In genomic region chr1:151156777-151157632, GRCm38 (mm10) we compare ENCODE assay signal across 30 mouse cellular contexts. TPM values are rescaled to one million over a fixed set of nuclear protein-coding genes. Genes with fewer than 3 reads are reported as not detected.
DNase-seq lines count a peak whose midpoint lies in the region; ATAC-seq and TF ChIP-seq lines count a peak whose summit lies in the region.
"Had no signal": no experiment of that assay in that cellular context is flagged by ENCODE, and none has a peak within 500 bp of the region (broad histone marks: within the 10 kb centered on the region; RNA-seq: fewer than 3 reads in every experiment).

No protein-coding gene starts in this region.

- 0 out of 2 replicates have a peak, but pooled peaks have one; percentile 32 for ATAC-seq in common myeloid progenitor, adult 5-6 weeks (replicated peaks; ENCODE audit: low read depth, poor library complexity, severe bottlenecking)
- peak; percentile 32; the same call in 1 of the 2 replicates for ATAC-seq in liver, embryonic 14.5 days (ENCODE audit: insufficient read depth)
- ATAC-seq: CD4-positive, CD25-positive, alpha-beta regulatory T cell, adult 4 months had no signal

- no peak overlapping the region for H3K4me3 ChIP-seq in heart, adult 2 months
- no peak overlapping the region for H3K4me3 ChIP-seq in liver, embryonic 14.5 days (ENCODE audit: insufficient read depth in 1 of 2, low read depth in 2 of 2, low read length in 2 of 2)
- no peak overlapping the region for H3K4me3 ChIP-seq in embryonic facial prominence, embryonic 10.5 days
- H3K4me3 ChIP-seq: hindbrain, embryonic 12.5 days; layer of hippocampus, adult 2 months; limb, embryonic 12.5 days; midbrain, embryonic 12.5 days; neural tube, embryonic 15.5 days; stomach, embryonic 15.5 days had no signal

- TF ChIP-seq EP300 in heart, adult 2 months (IDR thresholded peaks at IDR 0.05; ENCODE audit: insufficient read depth, low read depth, low read length) = no peak
- TF ChIP-seq EP300 in liver, embryonic 14.5 days (IDR thresholded peaks at IDR 0.05; ENCODE audit: low read depth) = peak; percentile 19; the same call in 1 of the 2 replicates

- H3K27me3 ChIP-seq in heart, adult 2 months (ENCODE audit: control insufficient read depth, insufficient read depth, low read length) = no peaks in the 10 kb centered on the region
- H3K27me3 ChIP-seq in liver, embryonic 14.5 days (ENCODE audit: control insufficient read depth, insufficient read depth, low read length) = no peaks in the 10 kb centered on the region
- no peaks in the 10 kb centered on the region for H3K27me3 ChIP-seq in embryonic facial prominence, embryonic 10.5 days (replicated peaks; ENCODE audit: low read depth, poor library complexity, severe bottlenecking)
- H3K27me3 ChIP-seq: hindbrain, embryonic 12.5 days; limb, embryonic 12.5 days; midbrain, embryonic 12.5 days; neural tube, embryonic 15.5 days; stomach, embryonic 15.5 days had no signal

- H3K4me2 ChIP-seq in liver, embryonic 14.5 days (ENCODE audit: low read depth) = no peak overlapping the region
- H3K4me2 ChIP-seq: hindbrain, embryonic 12.5 days; limb, embryonic 12.5 days; midbrain, embryonic 12.5 days; neural tube, embryonic 15.5 days; stomach, embryonic 15.5 days had no signal

- TF ChIP-seq POLR2A in heart, adult 2 months (IDR thresholded peaks at IDR 0.05; ENCODE audit: insufficient read depth, low read depth, low read length) = no peak

- peak overlapping the region; percentile 8; the same call in 1 of the 2 replicates for H3K27ac ChIP-seq in heart, adult 2 months
- no peak overlapping the region for H3K27ac ChIP-seq in liver, embryonic 14.5 days
- H3K27ac ChIP-seq in embryonic facial prominence, embryonic 10.5 days (replicated peaks) = no peak overlapping the region
- H3K27ac ChIP-seq: hindbrain, embryonic 12.5 days; layer of hippocampus, adult 2 months; limb, embryonic 12.5 days; midbrain, embryonic 12.5 days; neural tube, embryonic 15.5 days; stomach, embryonic 15.5 days had no signal

- 27% methylated on average over 7 of the region's 7 CpGs for WGBS in heart, adult 2 months
- whole genome bisulfite sequencing in liver, embryonic 14.5 days (ENCODE audit: insufficient replicate concordance) = 33% methylated on average over 7 of the region's 7 CpGs
- WGBS in embryonic facial prominence, embryonic 10.5 days = 81% methylated on average over 7 of the region's 7 CpGs

- no peak for DNase-seq in heart, adult 2 months
- no peak for DNase-seq in heart, adult 8-10 months (ENCODE audit: low spot score)
- peak; percentile 11 for DNase-seq in kidney, adult 9 months
- DNase-seq in kidney, adult 18-20 months = no peak
- DNase-seq in liver, embryonic 14.5 days (ENCODE audit: low read depth in 3 of 3, low spot score in 3 of 3) = no peak
- no peak for DNase-seq in embryonic facial prominence, embryonic 10.5 days (ENCODE audit: low spot score)
- no peak for DNase-seq in spleen, postnatal 14 days (ENCODE audit: low spot score in 2 of 2)
- DNase-seq: adrenal gland, adult 2 months; cerebellum, adult 11-12 months; cerebellum, postnatal 25 days; gastrocnemius, postnatal 10 days; layer of hippocampus, postnatal 36 days; lung, adult 18-20 months; lung, postnatal 10 days; right cerebral cortex, adult 18-20 months; right cerebral cortex, postnatal 4 days; thymus, postnatal 36 days had no signal

- intact Hi-C loops in heart, adult 2 months (cut with DNase I) = no loop called here

- no peaks in the 10 kb centered on the region for H3K9me3 ChIP-seq in liver, embryonic 14.5 days (ENCODE audit: control insufficient read depth, low read length)
- H3K9me3 ChIP-seq in embryonic facial prominence, embryonic 10.5 days = no peaks in the 10 kb centered on the region
- H3K9me3 ChIP-seq: hindbrain, embryonic 12.5 days; midbrain, embryonic 12.5 days; neural tube, embryonic 15.5 days; stomach, embryonic 15.5 days had no signal

- no peaks in the 10 kb centered on the region; the same call in 1 of the 2 replicates for H3K4me1 ChIP-seq in heart, adult 2 months (ENCODE audit: control insufficient read depth, insufficient read depth, low read length)
- H3K4me1 ChIP-seq in liver, embryonic 14.5 days (replicated peaks; ENCODE audit: control insufficient read depth in 2 of 2, insufficient read depth in 2 of 2, low read length in 1 of 2) = peaks cover 0 to 13% of the 10 kb centered on the region in 2 experiments; a peak in 3 of 4 replicates
- H3K4me1 ChIP-seq in embryonic facial prominence, embryonic 10.5 days = peaks cover 7% of the 10 kb centered on the region
- H3K4me1 ChIP-seq: limb, embryonic 12.5 days; stomach, embryonic 15.5 days had no signal

- no peak overlapping the region for H3K9ac ChIP-seq in heart, adult 2 months (ENCODE audit: low read depth, low read length)
- no peak overlapping the region for H3K9ac ChIP-seq in liver, embryonic 14.5 days (replicated peaks)
- H3K9ac ChIP-seq: hindbrain, embryonic 12.5 days; limb, embryonic 12.5 days; midbrain, embryonic 12.5 days; neural tube, embryonic 15.5 days; stomach, embryonic 15.5 days had no signal

- no peak for TF ChIP-seq CTCF in heart, adult 2 months (IDR thresholded peaks at IDR 0.05)
- no peak for TF ChIP-seq CTCF in liver, embryonic 14.5 days (IDR thresholded peaks at IDR 0.05; ENCODE audit: low read depth)

- no peaks in the 10 kb centered on the region; the same call in 1 of the 2 replicates for H3K36me3 ChIP-seq in heart, adult 2 months (ENCODE audit: control insufficient read depth, insufficient read depth, low read length)
- no peaks in the 10 kb centered on the region for H3K36me3 ChIP-seq in liver, embryonic 14.5 days (replicated peaks; ENCODE audit: control insufficient read depth, insufficient read depth, low read depth)
- H3K36me3 ChIP-seq in embryonic facial prominence, embryonic 10.5 days (replicated peaks) = no peaks in the 10 kb centered on the region
- H3K36me3 ChIP-seq: hindbrain, embryonic 12.5 days; limb, embryonic 12.5 days; midbrain, embryonic 12.5 days; neural tube, embryonic 15.5 days; stomach, embryonic 15.5 days had no signal

- H3K79me2 ChIP-seq in heart, adult 2 months (replicated peaks; ENCODE audit: control insufficient read depth, insufficient read depth, low read length) = no peaks in the 10 kb centered on the region

RNA-seq across cellular contexts. Expression of gene Gm47985, which starts 25.3 kb away (rescaled TPM):
- total RNA-seq in heart, adult 2 months (2021) = under 1 TPM; 0.29 to 0.80 TPM
- polyA plus RNA-seq in heart, adult 2 months (2012; rRNA removed) = 1.1 and 3.2 TPM in 2 replicates
- 1 to 10 TPM in 1 of 4 experiments, under 1 TPM in 2, not detected in 1; 0.60 to 1.2 (median 0.63) TPM for total RNA-seq in heart, adult 8-10 months (2022)
- total RNA-seq in common myeloid progenitor, adult 5-6 weeks (2017) = 0.69 TPM in 1 of 2 replicates, not detected in the other
- 2.0 and 2.1 TPM in 2 replicates for polyA plus RNA-seq in liver, embryonic 14.5 days (2012; rRNA removed)
- 1.7 and 2.2 TPM in 2 replicates for polyA plus RNA-seq in liver, embryonic 14.5 days (2014; fragmentation: Nextera tagmentation; extraction: Ambion mirVana)
- polyA plus RNA-seq in embryonic facial prominence, embryonic 10.5 days (2016; fragmentation: Nextera tagmentation; extraction: Ambion mirVana) = 0.11 and 0.40 TPM in 2 replicates
- total RNA-seq: adrenal gland, adult 2 months; adrenal gland, postnatal 4 days; granulocyte monocyte progenitor cell, adult 5-6 weeks; layer of hippocampus, adult 2 months; layer of hippocampus, postnatal 36 days; left cerebral cortex, postnatal 10 days had no signal
- polyA plus RNA-seq: adrenal gland, adult 2 months; CD4-positive, CD25-positive, alpha-beta regulatory T cell, adult 4 months; forebrain, embryonic 14.5 days; neural tube, embryonic 15.5 days had no signal

RNA-seq across cellular contexts. Expression of gene Gm8947, which starts 35.2 kb away (rescaled TPM):
- not detected for total RNA-seq in heart, adult 2 months (2021)
- polyA plus RNA-seq in heart, adult 2 months (2012; rRNA removed) = 0.15 TPM in 1 of 2 replicates, not detected in the other
- total RNA-seq in heart, adult 8-10 months (2022) = not detected
- total RNA-seq in common myeloid progenitor, adult 5-6 weeks (2017) = not detected in 2 replicates
- polyA plus RNA-seq in liver, embryonic 14.5 days (2012; rRNA removed) = 0.92 and 1.4 TPM in 2 replicates
- 0.45 and 1.2 TPM in 2 replicates for polyA plus RNA-seq in liver, embryonic 14.5 days (2014; fragmentation: Nextera tagmentation; extraction: Ambion mirVana)
- polyA plus RNA-seq in embryonic facial prominence, embryonic 10.5 days (2016; fragmentation: Nextera tagmentation; extraction: Ambion mirVana) = not detected in 2 replicates
- total RNA-seq: adrenal gland, adult 2 months; gastrocnemius, postnatal 10 days; granulocyte monocyte progenitor cell, adult 5-6 weeks; layer of hippocampus, adult 2 months; layer of hippocampus, postnatal 36 days; left cerebral cortex, postnatal 10 days had no signal
- polyA plus RNA-seq: adrenal gland, adult 2 months; CD4-positive, CD25-positive, alpha-beta regulatory T cell, adult 4 months; embryonic facial prominence, embryonic 14.5 days; forebrain, embryonic 14.5 days; hindbrain, embryonic 12.5 days; limb, embryonic 12.5 days; midbrain, embryonic 12.5 days; neural tube, embryonic 15.5 days had no signal

RNA-seq across cellular contexts. Expression of gene Gm47995, which starts 41.2 kb away (rescaled TPM):
- not detected for total RNA-seq in heart, adult 2 months (2021)
- 0.53 TPM in 1 of 2 replicates, not detected in the other for polyA plus RNA-seq in heart, adult 2 months (2012; rRNA removed)
- total RNA-seq in heart, adult 8-10 months (2022) = not detected
- total RNA-seq in common myeloid progenitor, adult 5-6 weeks (2017) = not detected in 2 replicates
- 0.88 and 1.1 TPM in 2 replicates for polyA plus RNA-seq in liver, embryonic 14.5 days (2012; rRNA removed)
- polyA plus RNA-seq in liver, embryonic 14.5 days (2014; fragmentation: Nextera tagmentation; extraction: Ambion mirVana) = 0.71 and 0.76 TPM in 2 replicates
- polyA plus RNA-seq in embryonic facial prominence, embryonic 10.5 days (2016; fragmentation: Nextera tagmentation; extraction: Ambion mirVana) = not detected in 2 replicates
- total RNA-seq: adrenal gland, adult 2 months; adrenal gland, postnatal 4 days; gastrocnemius, postnatal 10 days; granulocyte monocyte progenitor cell, adult 5-6 weeks; layer of hippocampus, adult 2 months; layer of hippocampus, postnatal 36 days; left cerebral cortex, postnatal 10 days had no signal
- polyA plus RNA-seq: adrenal gland, adult 2 months; CD4-positive, CD25-positive, alpha-beta regulatory T cell, adult 4 months; forebrain, embryonic 14.5 days; hindbrain, embryonic 12.5 days; limb, embryonic 12.5 days; midbrain, embryonic 12.5 days; neural tube, embryonic 15.5 days had no signal

RNA-seq across cellular contexts. Expression of gene 3110040M04Rik, which starts 46.9 kb away (rescaled TPM):
- total RNA-seq in heart, adult 2 months (2021) = not detected
- not detected in 2 replicates for polyA plus RNA-seq in heart, adult 2 months (2012; rRNA removed)
- not detected for total RNA-seq in heart, adult 8-10 months (2022)
- total RNA-seq in common myeloid progenitor, adult 5-6 weeks (2017) = not detected in 2 replicates
- polyA plus RNA-seq in liver, embryonic 14.5 days (2012; rRNA removed) = 1.2 and 1.5 TPM in 2 replicates
- polyA plus RNA-seq in liver, embryonic 14.5 days (2014; fragmentation: Nextera tagmentation; extraction: Ambion mirVana) = 1.2 and 1.3 TPM in 2 replicates
- not detected in 2 replicates for polyA plus RNA-seq in embryonic facial prominence, embryonic 10.5 days (2016; fragmentation: Nextera tagmentation; extraction: Ambion mirVana)
- total RNA-seq: adrenal gland, adult 2 months; adrenal gland, postnatal 4 days; gastrocnemius, postnatal 10 days; granulocyte monocyte progenitor cell, adult 5-6 weeks; layer of hippocampus, adult 2 months; layer of hippocampus, postnatal 36 days; left cerebral cortex, postnatal 10 days had no signal
- polyA plus RNA-seq: adrenal gland, adult 2 months; CD4-positive, CD25-positive, alpha-beta regulatory T cell, adult 4 months; embryonic facial prominence, embryonic 14.5 days; forebrain, embryonic 14.5 days; limb, embryonic 12.5 days; midbrain, embryonic 12.5 days; neural tube, embryonic 15.5 days had no signal

RNA-seq across cellular contexts. Expression of gene Gm47996, which starts 52.9 kb away (rescaled TPM):
- not detected for total RNA-seq in heart, adult 2 months (2021)
- polyA plus RNA-seq in heart, adult 2 months (2012; rRNA removed) = not detected in 2 replicates
- not detected for total RNA-seq in heart, adult 8-10 months (2022)
- 1.6 and 4.8 TPM in 2 replicates for total RNA-seq in common myeloid progenitor, adult 5-6 weeks (2017)
- 0.42 and 0.52 TPM in 2 replicates for polyA plus RNA-seq in liver, embryonic 14.5 days (2012; rRNA removed)
- polyA plus RNA-seq in liver, embryonic 14.5 days (2014; fragmentation: Nextera tagmentation; extraction: Ambion mirVana) = 0.46 TPM in 1 of 2 replicates, not detected in the other
- polyA plus RNA-seq in embryonic facial prominence, embryonic 10.5 days (2016; fragmentation: Nextera tagmentation; extraction: Ambion mirVana) = 0.33 TPM in 1 of 2 replicates, not detected in the other
- total RNA-seq: adrenal gland, adult 2 months; adrenal gland, postnatal 4 days; gastrocnemius, postnatal 10 days; granulocyte monocyte progenitor cell, adult 5-6 weeks; layer of hippocampus, adult 2 months; layer of hippocampus, postnatal 36 days; left cerebral cortex, postnatal 10 days had no signal
- polyA plus RNA-seq: adrenal gland, adult 2 months; CD4-positive, CD25-positive, alpha-beta regulatory T cell, adult 4 months; embryonic facial prominence, embryonic 14.5 days; forebrain, embryonic 14.5 days; hindbrain, embryonic 12.5 days; limb, embryonic 12.5 days; neural tube, embryonic 15.5 days; stomach, embryonic 15.5 days had no signal
